Mouse (Mus musculus) megakaryocyte-erythroid progenitor cell, adult 5-6 weeks (primary cell): ENCODE measurements around the gene Tenm2. TPM values are rescaled to one million over a fixed set of nuclear protein-coding genes. Genes with fewer than 3 reads are reported as not detected.

Experiments used
- ATAC-seq: replicated peaks from 2 replicates; pipeline ENCODE4 v1.8.0; 2016; ENCODE audit warnings: mild to moderate bottlenecking, inconsistent platforms; ENCODE audit not compliant: severe bottlenecking, poor library complexity, low FRiP score, low TSS enrichment
- total RNA-seq, 2 experiments: library from RNA; stranded (forward) in 1 of 2; stranded (reverse) in 1 of 2; fragments of 200-1000, 215-1000 nt in 1 of 2; fragments of >200 nt in 1 of 2; fragmentation: Nextera tagmentation in 1 of 2; gene quantifications; 2 replicates each; pipeline ENCODE4 v1.2.3; 2014 to 2017

Tenm2 gene
- total RNA-seq, 2 experiments from 2014 or later = not detected

DNA sequence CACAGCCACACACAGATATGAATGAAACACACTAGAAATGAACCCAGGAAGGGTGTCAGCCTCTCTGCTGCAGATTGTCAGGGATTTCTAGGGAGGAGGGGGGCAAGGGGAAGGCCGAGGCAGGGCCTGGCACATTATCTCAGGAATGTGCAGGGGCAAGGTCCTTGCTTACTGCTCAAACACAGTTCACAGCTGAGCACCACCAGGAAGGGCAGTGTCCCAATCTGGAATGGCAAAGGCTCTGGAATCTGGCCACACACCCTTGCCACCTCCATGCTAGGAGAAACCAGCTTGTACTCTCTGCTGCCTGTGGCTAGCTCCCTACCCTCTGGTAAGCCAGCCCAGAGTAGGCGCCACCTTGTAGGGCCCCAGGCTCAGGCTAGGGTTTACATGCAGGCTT lies 1272.2 kb downstream of the Tenm2 start:
- no peak for ATAC-seq

DNA sequence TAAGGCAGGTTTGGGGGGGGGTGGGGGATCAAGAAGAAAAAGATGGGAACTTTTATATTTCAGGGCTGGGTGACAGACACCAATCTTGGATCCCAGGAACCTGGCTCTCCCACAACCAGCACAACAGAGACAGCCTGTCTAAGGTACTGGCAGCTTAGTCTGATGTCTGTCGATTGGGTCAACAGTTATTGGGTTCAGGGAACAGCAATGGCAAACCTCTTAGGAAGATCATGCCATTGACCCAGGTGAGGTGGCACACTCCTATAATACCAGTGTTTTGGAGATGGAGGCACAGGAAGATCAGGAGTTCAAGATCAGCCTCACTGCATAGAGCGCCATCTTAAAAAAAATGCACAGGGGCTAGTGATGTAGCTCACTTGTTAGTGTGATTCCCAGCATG lies 1273.3 kb downstream of the Tenm2 start:
- no peak for ATAC-seq

DNA sequence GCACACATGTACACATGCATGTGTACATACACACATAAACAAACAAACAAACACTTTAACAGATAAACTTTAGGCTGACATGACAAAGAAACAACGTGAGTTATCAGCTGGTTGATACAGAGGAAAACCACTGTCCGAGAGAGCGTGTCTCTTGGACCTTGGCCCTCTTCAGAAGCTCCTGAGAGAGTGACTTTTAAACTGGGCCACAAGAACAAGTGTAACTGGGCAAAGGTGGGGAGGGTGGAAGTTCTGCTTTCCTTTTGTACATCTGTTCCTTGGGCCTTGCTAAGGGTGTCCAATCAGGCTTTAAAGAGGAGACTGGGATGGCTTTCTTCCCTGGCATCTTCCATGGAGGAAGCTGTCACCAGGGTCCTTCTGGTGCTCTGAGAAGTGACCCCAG lies 1276.5 kb downstream of the Tenm2 start:
- no peak for ATAC-seq
